Mouse (Mus musculus): Measurements from ENCODE around the gene Opa3.

The Opa3 gene

GRCm38 (mm10) chr7:19243858-19244257 is 15.7 kb downstream of the Opa3 start:
- no peak for DNase-seq (ENCODE audit: extremely low spot score, low read depth, low spot score)

GRCm38 (mm10) chr7:19245083-19245482 is 16.9 kb downstream of the Opa3 start:
- DNase-seq (ENCODE audit: extremely low spot score, low read depth, low spot score), result no peak

GRCm38 (mm10) chr7:19246855-19247254 is 18.7 kb downstream of the Opa3 start:
- DNase-seq (ENCODE audit: extremely low spot score, low read depth, low spot score), result no peak

GRCm38 (mm10) chr7:19247511-19247910 is 19.4 kb downstream of the Opa3 start:
- DNase-seq (ENCODE audit: extremely low spot score, low read depth, low spot score), result no peak

- no peak for DNase-seq (ENCODE audit: extremely low spot score, low read depth, low spot score)
Measured at GRCm38 (mm10) chr7:19252078-19252477, 23.9 kb downstream of the Opa3 start.

GRCm38 (mm10) chr7:19253437-19253836 is 25.3 kb downstream of the Opa3 start:
- DNase-seq (ENCODE audit: extremely low spot score, low read depth, low spot score), result no peak

GRCm38 (mm10) chr7:19255395-19255794 is 27.3 kb downstream of the Opa3 start:
- DNase-seq (ENCODE audit: extremely low spot score, low read depth, low spot score), result no peak

GRCm38 (mm10) chr7:19256567-19256966 is 28.4 kb downstream of the Opa3 start:
- DNase-seq (ENCODE audit: extremely low spot score, low read depth, low spot score), result no peak

GRCm38 (mm10) chr7:19257390-19258022 is 29.4 kb downstream of the Opa3 start:
- no peak for DNase-seq (ENCODE audit: extremely low spot score, low read depth, low spot score)

GRCm38 (mm10) chr7:19258336-19258735 is 30.2 kb downstream of the Opa3 start:
- no peak for DNase-seq (ENCODE audit: extremely low spot score, low read depth, low spot score)

GRCm38 (mm10) chr7:19265147-19265546 is 37.0 kb downstream of the Opa3 start:
- DNase-seq (ENCODE audit: extremely low spot score, low read depth, low spot score), result no peak

GRCm38 (mm10) chr7:19265928-19266822 is 38.0 kb downstream of the Opa3 start:
- DNase-seq (ENCODE audit: extremely low spot score, low read depth, low spot score), result no peak

- no peak for DNase-seq (ENCODE audit: extremely low spot score, low read depth, low spot score)
Measured at GRCm38 (mm10) chr7:19267051-19267450, 38.9 kb downstream of the Opa3 start.

- no peak for DNase-seq (ENCODE audit: extremely low spot score, low read depth, low spot score)
Measured at GRCm38 (mm10) chr7:19268993-19269681, 41.0 kb downstream of the Opa3 start.

GRCm38 (mm10) chr7:19269721-19270441 is 41.7 kb downstream of the Opa3 start:
- no peak for DNase-seq (ENCODE audit: extremely low spot score, low read depth, low spot score)

- DNase-seq (ENCODE audit: extremely low spot score, low read depth, low spot score), result no peak
Measured at GRCm38 (mm10) chr7:19270509-19271237, 42.5 kb downstream of the Opa3 start.

- no peak for DNase-seq (ENCODE audit: extremely low spot score, low read depth, low spot score)
Measured at GRCm38 (mm10) chr7:19271238-19272172, 43.4 kb downstream of the Opa3 start, which contains the start of gene Vasp. TSS of gene Vasp (minus strand) at chr7:19271817.

- DNase-seq (ENCODE audit: extremely low spot score, low read depth, low spot score), result no peak
Measured at GRCm38 (mm10) chr7:19272173-19272764, 44.1 kb downstream of the Opa3 start.

- no peak for DNase-seq (ENCODE audit: extremely low spot score, low read depth, low spot score)
Measured at GRCm38 (mm10) chr7:19276253-19276652, 48.1 kb downstream of the Opa3 start.
